Mouse (Mus musculus): ENCODE results near the gene Gtf2h3.
"Not testable (repeated sequence)": the region's sequence is repeated elsewhere in the genome, so short reads cannot be mapped to it uniquely, and the experiment has no call there.

Gene Gtf2h3

DNA sequence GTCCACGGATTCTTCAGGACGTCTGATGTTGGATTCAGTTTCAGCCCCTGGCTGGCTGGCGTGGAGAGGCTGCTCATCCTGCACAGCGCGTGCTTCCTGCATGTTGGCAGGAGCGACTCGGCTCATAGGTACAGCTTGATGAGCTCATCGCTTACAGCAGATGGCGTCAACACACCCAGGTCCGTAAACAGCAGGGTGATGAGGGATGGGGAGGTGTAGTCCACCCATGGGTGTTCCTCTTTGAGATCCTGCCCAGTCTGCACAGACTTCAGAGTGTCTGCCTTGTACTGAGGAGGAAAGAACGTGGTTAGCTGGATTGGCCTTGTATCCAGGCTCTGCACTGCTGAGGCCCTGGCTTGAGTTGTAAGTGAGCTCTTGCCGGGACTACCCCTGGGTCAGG is 7.9 kb upstream of the Gtf2h3 start:
- DNase-seq (ENCODE audit: low spot score in 2 of 2): peak in 1 of 2 experiments; percentile 20

DNA sequence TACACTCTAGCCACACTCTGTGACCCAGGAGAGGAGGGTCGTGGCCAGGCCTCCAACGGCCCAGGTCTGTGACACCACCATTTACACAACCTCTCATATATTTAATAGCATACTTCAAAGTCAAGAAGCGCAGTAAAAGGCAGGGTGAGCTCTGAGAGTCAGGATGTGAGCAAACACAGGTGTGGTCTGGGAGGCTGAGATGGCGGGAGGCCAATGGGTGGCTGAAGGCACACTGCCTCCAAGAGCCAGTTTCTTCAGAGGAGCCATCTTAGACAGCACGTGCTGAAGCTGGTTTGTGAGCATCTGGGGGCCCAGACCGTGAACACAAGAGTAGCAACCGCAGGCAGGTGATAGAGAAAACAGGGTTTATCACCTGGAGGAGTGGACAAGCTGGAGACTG is 3.5 kb upstream of the Gtf2h3 start:
- no peak for DNase-seq (ENCODE audit: low spot score in 2 of 2)

DNA sequence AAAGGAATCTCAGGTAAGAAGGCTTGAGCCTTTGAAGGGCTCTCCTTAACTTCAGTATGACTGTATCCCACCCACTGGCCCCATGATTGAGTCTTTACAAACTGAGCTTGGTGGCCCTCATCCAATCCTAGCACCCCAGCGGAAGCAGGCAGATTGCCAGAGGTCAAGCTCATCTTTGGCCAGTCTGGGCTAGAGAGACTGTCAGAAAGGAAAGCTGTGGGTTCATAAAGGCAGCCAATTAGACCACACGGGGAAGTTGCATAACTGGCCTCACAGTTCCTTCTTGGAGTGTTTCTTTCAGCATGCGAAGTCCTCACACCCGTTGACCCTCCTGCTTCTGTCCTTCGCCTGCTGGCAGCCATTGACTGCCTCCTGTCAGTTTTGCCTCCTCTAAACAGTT is 3.6 kb downstream of the Gtf2h3 start:
- no peak for DNase-seq (ENCODE audit: low spot score in 2 of 2)

DNA sequence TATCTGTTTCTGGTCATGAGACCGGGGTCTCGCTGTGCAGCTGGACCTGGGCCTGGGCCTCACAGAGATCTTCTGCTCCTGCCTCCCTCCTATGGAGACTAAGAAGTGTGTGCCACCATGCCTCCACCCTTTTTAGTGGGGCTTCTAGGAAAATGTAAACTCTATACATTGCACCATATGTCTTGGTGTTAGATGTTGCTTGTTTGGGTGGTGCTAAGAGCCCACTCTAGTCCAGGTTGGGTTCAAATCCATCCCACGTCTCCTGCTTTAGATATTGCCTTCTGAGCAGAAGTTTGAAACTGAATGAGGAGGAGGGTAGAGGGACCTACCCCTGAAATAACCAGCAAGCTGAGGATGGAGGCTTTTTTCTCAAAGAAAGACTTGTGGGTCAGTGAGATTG is 13.8 kb downstream of the Gtf2h3 start:
- no peak for DNase-seq (ENCODE audit: low spot score in 2 of 2)

DNA sequence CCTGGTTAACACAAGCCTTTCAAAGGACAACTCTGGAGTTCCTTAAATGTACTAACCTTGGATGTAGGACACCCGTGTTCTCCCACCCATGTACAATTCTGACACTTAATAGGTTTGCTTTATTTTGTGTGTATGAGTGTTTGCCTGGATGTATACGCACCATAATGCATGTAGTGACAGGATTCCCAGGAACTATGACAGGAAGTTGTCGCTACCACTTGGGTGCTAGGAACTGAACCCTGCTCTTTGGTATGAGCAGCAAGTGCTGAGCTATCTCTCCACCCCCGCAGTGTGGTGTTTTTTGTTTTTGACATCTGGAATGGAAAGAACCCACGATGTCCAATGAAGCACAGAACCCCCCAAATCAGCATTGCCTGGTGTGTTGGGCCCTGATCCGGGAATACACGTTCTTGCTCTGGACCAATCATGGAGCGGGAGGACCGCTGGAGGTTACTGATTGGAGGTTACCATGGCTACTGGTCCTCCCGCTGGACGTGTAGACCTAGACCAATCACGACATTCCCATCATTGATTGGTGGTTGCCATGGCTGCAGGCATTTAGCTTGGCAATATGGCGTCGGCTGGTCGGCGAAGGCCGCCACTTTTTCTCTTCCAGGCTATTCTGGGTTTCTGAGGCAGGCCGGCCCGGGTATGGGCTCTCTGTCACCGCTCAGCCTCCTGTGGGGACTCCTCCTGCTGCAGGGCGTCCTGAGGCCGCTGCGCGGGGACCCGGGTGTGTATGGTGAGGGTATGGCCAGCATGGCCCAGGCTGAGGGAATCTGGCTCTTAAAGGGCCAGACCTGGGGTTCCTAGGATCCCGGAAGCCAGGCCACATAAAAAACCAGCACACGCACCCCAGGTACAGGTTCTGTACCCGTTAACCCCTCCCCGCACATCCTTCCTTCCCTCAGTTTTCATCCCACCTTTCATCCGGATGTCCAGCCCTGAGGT is 19.6 kb downstream of the Gtf2h3 start:
- peak; percentile 88 to 95 for DNase-seq (ENCODE audit: low spot score in 2 of 2)

DNA sequence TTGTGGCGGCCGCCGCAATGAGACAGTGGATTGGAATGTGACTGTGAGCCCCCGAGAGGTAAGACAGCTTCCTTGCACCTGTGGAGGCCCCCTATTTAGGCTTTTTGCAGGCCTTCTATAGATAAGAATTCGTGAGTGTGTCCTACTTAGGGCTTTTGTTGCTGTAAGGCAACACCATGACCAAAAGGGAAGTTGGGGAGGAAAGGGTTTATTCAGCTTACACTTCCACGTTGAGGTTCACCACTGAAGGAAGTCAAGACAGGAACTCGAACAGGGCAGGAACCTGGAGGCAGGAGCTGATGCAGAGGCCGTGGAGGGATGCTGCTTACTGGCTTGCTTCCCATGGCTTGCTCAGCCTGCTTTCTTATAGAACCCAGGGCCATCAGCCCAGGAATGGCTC is 20.8 kb downstream of the Gtf2h3 start:
- DNase-seq (ENCODE audit: low spot score in 2 of 2): not testable (repeated sequence)

DNA sequence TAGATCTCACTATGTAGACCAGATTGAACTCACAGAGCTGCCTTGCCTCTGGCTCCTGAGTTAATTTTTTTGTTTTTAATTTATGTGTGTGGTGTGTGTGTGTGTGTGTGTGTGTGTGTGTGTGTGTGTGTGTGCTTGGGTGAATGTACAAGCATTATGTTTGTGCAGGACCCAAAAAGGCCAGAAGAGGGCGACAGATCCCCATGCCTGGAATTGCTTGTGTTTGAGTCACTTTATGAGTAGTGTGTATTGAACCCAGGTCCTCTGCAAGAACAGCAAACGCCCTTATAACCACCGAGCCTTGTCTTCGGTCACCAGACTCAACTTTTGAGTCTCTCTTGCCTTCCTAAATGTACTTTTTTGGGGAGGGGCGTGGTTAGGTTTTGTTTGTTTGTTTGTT is 23.4 kb downstream of the Gtf2h3 start:
- DNase-seq (ENCODE audit: low spot score in 2 of 2): peak; percentile 29 to 48

DNA sequence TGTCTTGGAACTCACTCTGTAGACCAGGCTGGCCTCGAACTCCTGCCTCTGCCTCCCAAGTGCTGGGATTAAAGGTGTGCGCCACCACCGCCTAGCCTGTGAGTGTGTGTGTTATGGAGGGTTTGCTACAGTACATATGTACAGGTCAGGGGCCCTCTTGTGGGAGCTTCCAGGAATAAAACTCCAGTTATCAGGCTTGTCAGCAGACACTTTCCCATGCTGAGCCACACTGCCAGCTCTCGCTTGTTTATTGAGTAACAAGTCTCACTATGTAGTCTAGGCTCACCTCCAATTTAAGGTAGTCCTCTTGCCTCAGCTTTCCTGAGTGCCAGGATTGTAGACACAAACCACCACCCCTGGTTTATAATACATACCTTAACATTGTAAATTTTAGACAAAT is 25.4 kb downstream of the Gtf2h3 start:
- DNase-seq (ENCODE audit: low spot score in 2 of 2): no peak

DNA sequence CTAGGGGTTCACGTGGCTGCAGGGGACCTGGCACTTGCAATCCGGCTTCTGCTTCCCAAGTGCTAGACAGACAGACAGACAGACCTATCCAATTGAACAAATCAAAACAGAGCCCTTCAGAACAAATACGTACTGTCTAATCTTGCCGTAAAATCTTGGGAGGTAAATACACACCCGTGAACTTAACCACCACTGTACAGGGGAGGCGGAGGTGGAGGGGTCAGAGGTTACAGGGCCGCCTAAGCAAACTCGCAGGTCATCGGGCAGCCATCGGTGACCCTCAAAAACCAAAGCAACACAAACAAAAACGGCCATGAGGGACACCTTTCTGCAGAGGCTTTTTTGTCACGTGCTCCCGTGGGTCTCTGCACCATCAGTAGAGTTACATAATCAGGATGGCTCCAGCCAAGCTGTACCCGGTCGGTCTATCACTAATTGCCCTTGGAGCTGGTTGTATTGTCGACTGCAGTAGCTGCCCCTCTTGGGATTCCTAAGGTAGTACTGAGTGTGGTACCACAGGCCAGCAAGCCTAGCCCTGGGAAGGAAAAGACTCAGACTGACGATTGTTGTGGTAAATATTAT is 26.2 kb downstream of the Gtf2h3 start:
- no peak for DNase-seq (ENCODE audit: low spot score in 2 of 2)

DNA sequence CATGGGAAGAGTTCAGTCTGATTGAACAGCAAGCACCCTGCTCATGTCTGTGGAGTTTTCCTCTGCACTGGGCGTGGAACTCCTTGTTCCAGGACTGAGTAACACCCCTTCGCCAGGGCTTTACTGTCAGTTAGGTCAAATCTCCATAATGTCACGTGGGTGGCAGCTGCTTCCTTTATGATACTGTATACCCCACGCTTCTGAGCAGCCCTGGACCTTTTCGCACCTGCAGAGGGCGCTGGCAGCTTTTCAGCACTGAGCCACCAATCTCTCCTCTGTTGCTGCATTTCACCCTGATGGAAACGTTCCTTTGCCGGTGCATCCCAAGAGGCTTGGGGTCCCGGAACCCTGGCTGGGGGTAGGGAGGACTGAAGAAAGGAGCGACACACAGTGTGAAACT is 32.0 kb downstream of the Gtf2h3 start:
- DNase-seq (ENCODE audit: low spot score in 2 of 2): no peak

DNA sequence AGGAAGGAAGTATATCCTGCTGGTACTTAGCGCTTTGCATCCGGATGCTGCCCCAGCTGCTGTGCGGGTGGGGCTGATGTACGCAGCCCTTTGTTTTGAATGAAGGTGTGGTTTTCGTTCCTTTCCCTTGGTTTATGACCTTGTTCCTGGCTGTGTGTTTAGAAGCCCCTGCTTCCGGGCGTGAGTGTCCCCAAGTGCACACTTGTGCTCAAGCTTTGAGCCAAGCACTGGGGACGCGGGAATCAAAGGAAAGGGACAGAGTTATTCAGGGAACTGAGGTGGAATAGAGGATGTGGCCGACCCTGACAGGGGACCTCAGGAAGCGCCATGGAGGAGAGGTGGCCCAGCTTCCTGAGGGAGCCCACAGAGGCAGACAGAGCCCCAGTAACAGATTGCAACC is 35.8 kb downstream of the Gtf2h3 start:
- DNase-seq (ENCODE audit: low spot score in 2 of 2): no peak

DNA sequence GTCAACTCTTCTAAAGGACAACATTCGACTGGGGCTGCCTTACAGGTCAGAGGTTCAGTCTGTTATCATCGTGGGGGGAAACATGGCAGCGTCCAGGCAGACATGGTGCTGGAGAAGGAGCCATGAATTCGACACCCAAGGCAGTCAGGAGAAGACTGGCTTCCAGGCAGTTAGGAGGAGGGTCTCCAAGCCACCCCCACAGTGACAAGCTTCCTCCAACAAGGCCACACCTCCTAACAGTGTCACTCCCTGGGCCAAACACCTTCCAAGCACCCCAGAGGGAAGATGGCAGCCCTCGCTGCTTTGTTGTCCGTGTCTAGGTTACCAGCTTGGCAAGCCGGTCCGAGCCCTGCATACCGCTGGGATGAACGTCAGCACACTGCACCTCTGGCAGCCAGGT is 39.8 kb downstream of the Gtf2h3 start:
- no peak for DNase-seq (ENCODE audit: low spot score in 2 of 2)

DNA sequence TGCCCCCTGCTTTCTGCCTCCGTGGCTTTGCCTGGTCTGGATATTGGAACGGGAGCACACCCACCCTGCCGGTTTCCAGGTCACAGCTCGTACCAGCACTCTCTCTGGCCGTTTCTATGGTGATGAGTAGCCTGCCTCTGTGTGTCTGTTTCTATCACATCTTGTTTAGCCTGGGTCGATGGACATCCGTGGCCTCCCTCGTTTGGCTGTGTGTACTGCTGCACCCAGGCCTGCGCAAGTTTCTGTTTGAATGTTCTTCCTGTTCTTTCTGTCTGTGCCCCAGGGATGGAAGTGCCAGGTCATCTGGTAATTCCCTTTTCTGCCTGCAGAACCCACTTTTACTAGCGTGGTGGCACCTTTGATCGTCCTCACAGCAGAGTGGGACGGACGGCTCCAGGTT is 42.4 kb downstream of the Gtf2h3 start:
- DNase-seq (ENCODE audit: low spot score in 2 of 2): no peak

DNA sequence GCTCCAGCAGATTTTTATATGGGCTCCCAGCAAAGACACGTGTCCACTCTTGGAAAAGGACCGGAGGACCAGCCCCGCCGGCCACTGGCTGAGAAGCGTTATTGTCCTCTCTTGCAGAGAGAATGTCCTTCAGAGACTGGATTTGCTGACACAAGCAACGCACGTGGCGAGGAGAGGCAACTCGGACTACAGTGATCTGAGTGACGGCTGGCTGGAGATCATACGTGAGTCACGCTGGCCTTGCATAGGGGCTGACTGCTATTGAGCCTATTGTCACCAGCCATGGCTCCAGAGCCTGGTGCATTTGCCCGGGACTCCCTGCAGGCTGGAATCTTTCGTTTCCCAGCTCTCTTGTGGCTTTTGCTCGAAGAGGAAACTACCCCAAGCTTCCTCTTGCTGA is 44.0 kb downstream of the Gtf2h3 start:
- DNase-seq (ENCODE audit: low spot score in 2 of 2): no peak

DNA sequence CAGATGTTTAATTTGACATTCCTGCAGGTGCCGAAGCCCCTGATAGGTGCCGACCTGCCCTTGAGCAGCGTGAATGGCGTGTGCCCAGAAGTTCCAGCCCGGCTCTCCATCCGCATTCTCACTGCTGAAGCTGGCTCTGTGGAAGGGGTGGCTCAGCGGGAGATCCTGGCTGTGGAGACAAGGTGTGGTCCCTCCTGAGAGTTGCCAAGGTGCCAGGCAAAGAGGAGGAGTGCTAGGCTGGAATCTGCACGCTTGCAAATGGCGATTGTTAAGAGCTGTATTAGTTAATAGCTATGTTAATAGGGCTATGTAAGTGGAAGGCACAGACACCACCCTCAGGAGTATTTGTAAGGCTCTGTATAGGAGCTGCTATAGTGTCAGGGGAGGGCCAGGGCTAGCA is 45.4 kb downstream of the Gtf2h3 start:
- no peak for DNase-seq (ENCODE audit: low spot score in 2 of 2)

DNA sequence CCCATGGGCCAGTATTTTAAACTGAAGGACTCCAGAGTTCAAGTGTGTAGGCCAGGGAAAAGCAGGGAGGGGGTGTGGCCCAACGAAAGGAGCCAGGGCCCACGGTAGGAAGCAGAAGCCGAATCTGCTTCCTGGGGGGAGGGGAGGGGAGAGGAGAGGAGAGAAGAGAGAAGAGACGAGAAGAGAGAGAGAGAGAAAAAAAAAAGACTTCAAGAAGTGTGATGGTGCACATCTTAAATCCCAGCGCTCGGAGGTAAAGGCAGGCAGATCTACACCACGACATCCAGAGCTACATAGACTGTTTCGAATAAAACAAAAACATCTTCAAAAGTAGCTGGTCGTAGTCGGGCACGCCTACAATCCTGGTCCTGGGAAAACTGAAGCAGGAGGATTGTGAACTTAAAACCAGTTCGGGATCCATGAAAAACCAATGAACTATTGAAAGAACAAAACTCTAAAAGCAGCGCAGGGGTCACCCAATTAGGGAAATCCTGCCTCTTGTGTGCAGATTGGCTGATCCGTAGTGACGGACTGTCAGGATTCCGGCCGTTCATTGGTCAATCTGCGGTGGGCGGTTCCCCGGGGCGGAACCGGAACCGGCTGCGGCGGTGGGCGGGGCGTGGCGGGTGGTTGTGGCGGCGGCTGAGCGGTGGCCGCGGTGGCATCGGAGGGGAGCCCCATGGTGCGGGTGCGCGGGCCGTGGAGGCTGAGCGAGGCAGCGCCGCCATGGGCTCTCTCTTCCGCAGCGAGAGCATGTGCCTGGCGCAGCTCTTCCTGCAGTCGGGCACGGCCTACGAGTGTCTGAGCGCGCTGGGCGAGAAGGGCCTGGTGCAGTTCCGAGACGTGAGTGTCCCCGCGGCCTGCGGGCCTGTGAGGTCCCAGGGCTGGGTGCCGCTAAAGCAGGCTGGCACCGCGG is 49.8 kb downstream of the Gtf2h3 start, which contains the start of gene Atp6v0a2:
Gene Atp6v0a2 (plus strand): TSS at position 129 of the 916 bp plus-strand sequence.
- peak; percentile 86 to 95 for DNase-seq (ENCODE audit: low spot score in 2 of 2)

DNA sequence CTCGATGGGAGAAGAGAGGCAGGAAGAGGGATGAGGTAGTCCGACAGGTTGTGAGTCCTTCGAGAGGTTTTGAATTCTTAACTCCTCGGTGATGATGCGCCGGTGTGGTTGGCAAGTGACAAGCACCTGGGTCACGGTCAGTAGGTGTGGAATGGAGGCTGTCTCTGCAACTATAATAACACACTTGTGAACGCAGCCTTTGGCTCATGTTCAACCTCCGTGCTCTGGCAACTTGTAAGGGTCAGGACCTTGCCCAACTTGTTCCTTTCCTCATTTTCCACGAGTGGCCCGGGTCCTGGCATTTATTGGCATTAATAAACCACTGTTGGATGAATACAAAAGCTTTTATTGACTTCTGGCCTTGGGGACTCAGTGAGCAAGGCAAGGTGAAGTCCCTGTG is 50.7 kb downstream of the Gtf2h3 start:
- no peak for DNase-seq (ENCODE audit: low spot score in 2 of 2)

DNA sequence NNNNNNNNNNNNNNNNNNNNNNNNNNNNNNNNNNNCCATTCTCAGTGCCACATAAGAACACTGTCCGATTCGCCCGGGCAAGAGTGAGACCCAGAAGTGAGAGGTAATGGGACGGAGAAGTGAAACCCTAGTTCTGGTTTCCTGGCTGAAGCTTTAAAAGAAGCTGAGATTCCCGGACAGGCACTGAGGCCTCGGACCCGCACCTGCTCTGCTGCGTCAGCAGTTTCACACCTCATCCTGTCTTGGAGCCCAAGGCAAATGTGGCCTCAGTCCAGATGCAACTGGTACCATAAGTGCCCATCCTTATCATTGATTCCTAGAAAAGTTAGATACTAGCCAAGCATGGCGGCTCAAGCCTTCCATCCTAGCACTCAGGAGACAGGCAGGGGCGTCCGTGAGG is 52.7 kb downstream of the Gtf2h3 start:
- no peak for DNase-seq (ENCODE audit: low spot score in 2 of 2)

DNA sequence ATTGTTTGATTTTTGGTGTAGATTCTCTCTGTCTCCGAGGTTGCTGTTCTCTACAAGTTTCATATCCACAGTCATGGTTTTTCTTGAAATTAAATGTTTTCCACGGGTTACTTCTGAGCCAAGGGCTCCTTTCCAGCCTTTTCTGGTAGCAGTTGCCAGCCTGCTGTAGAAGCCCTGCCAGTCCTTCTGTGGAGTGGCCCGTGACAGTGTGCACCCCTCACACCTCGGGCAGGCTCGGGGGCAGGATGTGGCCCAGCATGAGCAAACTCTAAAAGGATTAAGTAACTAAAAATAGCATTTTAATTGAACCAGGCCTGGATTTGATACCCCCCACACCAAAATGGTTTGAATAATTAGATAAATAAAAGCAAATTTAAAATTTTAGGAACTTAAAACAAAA is 53.5 kb downstream of the Gtf2h3 start:
- DNase-seq (ENCODE audit: low spot score in 2 of 2): no peak

DNA sequence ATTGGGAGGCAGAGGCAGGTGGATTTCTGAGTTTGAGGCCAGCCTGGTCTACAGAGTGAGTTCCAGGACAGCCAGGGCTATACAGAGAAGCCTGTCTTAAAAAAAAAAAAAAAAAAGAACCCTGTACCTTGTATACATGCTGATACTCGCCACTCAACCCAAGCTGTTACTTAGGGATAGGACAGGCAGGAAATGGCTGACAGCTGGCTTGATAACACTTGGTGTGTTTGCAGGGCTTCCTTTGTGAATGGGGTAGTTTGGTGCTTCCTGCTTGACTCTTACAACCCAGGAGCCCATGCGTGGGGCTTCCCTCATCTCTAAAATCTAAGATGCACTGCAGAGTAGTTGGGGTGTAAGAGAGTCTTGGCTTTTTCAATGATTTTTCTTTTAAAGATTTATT is 54.5 kb downstream of the Gtf2h3 start:
- no peak for DNase-seq (ENCODE audit: low spot score in 2 of 2)

DNA sequence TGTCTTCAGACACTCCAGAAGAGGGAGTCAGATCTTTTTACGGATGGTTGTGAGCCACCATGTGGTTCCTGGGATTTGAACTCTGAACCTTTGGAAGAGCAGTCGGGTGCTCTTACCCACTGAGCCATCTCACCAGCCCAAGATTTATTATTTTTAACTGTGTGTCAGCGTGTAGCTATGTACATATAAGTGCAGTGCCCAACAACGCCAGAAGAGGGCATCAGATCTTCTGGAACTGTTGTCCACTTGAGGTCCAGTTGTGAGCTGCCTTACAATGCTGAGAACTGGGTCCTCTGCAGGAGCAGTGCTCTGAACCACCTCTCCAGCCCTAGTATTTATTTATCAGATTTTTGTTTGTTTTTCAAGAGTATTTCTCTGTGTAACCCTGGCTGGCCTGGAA is 56.1 kb downstream of the Gtf2h3 start:
- DNase-seq (ENCODE audit: low spot score in 2 of 2): not testable (repeated sequence)

DNA sequence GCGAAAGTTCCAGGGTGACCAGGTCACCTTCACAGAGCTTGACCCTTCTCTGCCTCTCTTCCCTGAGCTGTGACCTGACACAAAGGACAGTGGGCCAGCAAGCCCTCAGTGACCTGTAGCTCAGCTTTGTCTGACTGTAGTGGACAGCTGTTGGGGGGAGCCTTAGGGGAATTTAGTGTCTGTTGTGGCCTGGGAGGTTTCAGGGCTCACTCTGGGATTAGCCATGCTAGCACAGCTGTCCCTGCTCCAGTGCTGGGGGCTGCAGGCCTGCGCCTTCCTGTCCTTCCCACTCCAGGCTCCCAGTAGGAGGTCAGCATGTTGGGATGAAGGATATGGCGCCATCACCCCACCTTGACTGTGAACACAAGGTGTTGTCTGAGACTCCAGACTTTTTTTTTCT is 57.2 kb downstream of the Gtf2h3 start:
- no peak for DNase-seq (ENCODE audit: low spot score in 2 of 2)
